Mouse (Mus musculus) bone marrow, adult 2 months (tissue): ENCODE results near the gene Nynrin.

Source experiments
- CTCF ChIP-seq: fragments of 200-500 bp; IDR thresholded peaks from 2 replicates; pipeline ENCODE4 v1.5.1; 2011; ENCODE audit warnings: low read length, control low read depth; ENCODE audit not compliant: control insufficient read depth, insufficient read depth
- POLR2A ChIP-seq: fragments of 200-500 bp; IDR thresholded peaks from 2 replicates; pipeline ENCODE4 v1.6.1; 2011; ENCODE audit warnings: low read depth, mild to moderate bottlenecking, control low read depth, low read length, borderline replicate concordance; ENCODE audit not compliant: control insufficient read depth

DNA sequence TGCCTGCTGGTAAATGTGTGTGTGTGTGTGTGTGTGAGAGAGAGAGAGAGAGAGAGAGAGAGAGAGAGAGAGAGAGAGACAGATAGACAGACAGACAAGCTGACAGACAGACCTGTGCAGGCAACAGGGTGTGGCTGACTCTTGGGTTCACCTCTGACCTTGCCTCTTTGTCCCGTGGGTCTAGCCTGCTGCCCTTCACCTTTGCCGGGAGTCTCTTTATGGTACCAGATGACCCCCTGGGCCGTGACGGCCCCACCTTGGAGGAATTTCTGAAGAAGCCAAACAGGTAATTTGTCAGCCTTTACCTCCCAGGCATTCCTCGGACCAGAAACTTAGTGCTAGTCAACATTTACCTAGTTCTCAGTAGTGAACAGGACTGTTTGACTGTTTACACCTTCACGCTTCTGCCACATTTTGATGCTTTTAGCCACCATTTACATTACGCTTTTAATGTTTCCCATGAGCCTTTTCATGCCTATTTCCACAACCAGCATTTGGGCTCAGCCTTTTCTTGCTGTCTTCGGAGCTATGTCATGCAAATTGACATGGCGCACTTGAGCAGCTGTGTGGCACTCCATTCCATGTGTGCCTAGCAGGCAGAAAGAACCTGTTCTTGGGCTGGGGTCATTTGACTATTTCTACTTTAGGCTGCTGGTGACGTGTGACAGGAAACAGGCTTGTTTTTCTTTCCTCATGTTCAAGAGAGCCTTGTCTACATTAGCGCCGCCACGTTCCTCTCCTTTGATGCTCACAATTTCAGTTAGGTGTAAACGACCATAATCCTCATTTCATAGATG lies 14.6 kb downstream of the Nynrin start:
- TF ChIP-seq CTCF (no peak), POLR2A (no peak)
